Mouse (Mus musculus) adrenal gland, postnatal 0 days (tissue): ENCODE measurements around the gene Fgl2. TPM values are rescaled to one million over a fixed set of nuclear protein-coding genes. Genes with fewer than 3 reads are reported as not detected.

Experiments
- polyA plus RNA-seq: library from polyadenylated mRNA; unstranded; fragments of >200 nt; fragmentation: Nextera tagmentation; extraction: Ambion mirVana; gene quantifications from 2 replicates; pipeline ENCODE4 v1.2.1, GENCODE M21; 2015

Fgl2 gene
- polyA plus RNA-seq: 10.0 and 18.4 TPM in 2 replicates

DNA sequence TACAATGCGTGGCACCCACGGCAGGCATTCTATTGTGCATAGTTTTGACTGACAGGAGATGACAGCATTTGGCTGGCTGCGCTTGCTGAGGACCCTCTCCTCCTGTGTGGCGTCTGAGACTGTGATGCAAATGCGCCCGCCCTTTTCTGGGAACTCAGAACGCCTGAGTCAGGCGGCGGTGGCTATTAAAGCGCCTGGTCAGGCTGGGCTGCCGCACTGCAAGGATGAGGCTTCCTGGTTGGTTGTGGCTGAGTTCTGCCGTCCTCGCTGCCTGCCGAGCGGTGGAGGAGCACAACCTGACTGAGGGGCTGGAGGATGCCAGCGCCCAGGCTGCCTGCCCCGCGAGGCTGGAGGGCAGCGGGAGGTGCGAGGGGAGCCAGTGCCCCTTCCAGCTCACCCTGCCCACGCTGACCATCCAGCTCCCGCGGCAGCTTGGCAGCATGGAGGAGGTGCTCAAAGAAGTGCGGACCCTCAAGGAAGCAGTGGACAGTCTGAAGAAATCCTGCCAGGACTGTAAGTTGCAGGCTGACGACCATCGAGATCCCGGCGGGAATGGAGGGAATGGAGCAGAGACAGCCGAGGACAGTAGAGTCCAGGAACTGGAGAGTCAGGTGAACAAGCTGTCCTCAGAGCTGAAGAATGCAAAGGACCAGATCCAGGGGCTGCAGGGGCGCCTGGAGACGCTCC lies at the start of gene Fgl2:
Fgl2 (plus strand) TSS at position 150 of the 687 bp plus-strand sequence.

GRCm38 (mm10) chr5:21424614-21425602 lies 52.5 kb downstream of the Fgl2 start, which contains the start of the genes Ccdc146 and Fam185a:
Ccdc146 (minus strand) TSS chr5:21424677.
Fam185a (plus strand) TSS chr5:21424958.

Other genes with a start within 250 kb of the Fgl2 start
- gene Gsap, start 186.4 kb upstream of the Fgl2 start, polyA plus RNA-seq: 2.9 and 3.3 TPM in 2 replicates
- gene Ccdc146, start 52.0 kb downstream of the Fgl2 start, polyA plus RNA-seq: 0.12 and 0.17 TPM in 2 replicates
- 3.9 and 7.6 TPM in 2 replicates for gene Fam185a, start 52.3 kb downstream of the Fgl2 start, polyA plus RNA-seq
- 26.3 and 44.2 TPM in 2 replicates for gene Lrrc17, start 170.9 kb downstream of the Fgl2 start, polyA plus RNA-seq